Mouse (Mus musculus): ENCODE results near the gene Inpp4b.

GRCm38 (mm10) chr8:81815551-81815950 is 473.2 kb downstream of the Inpp4b start:
- no peak for TF ChIP-seq CTCF (IDR thresholded peaks at IDR 0.05; ENCODE audit: extremely low read depth, insufficient read depth, low read length)
- no peak for TF ChIP-seq POLR2A (IDR thresholded peaks at IDR 0.05; ENCODE audit: extremely low read depth, insufficient read depth, low read length)

All from cortical plate, adult 2 months (tissue).